Mouse (Mus musculus) liver, embryonic 12.5 days (tissue): Measurements from ENCODE around the gene Osbpl6. TPM values are rescaled to one million over a fixed set of nuclear protein-coding genes. Genes with fewer than 3 reads are reported as not detected.
A peak's percentile ranks its signal among the peaks of the same experiment; 100 is the strongest.

Source experiments
- ATAC-seq: fragments of 200-750 bp; cut with Nextera tagmentation; 2 replicates; pipeline ENCODE4 v1.8.0; 2017; ENCODE audit warnings: moderate number of reproducible peaks, mild to moderate bottlenecking, moderate library complexity
- H3K27ac ChIP-seq: fragments of 300-500 bp; sonication (generic); 2 replicates; pipeline ENCODE4 v1.5.1; 2016; ENCODE audit warnings: mild to moderate bottlenecking
- H3K27me3 ChIP-seq: fragments of 300-500 bp; sonication (generic); replicated peaks from 2 replicates; pipeline ENCODE4 v1.6.1; 2016; ENCODE audit warnings: mild to moderate bottlenecking, moderate library complexity
- H3K36me3 ChIP-seq: fragments of 300-500 bp; sonication (generic); 2 replicates; pipeline ENCODE4 v1.6.1; 2016; ENCODE audit warnings: mild to moderate bottlenecking, moderate library complexity
- H3K4me1 ChIP-seq: fragments of 300-500 bp; sonication (generic); 2 replicates; pipeline ENCODE4 v1.6.1; 2016
- H3K4me2 ChIP-seq: fragments of 300-500 bp; sonication (generic); 2 replicates; pipeline ENCODE4 v1.6.1; 2016; ENCODE audit warnings: mild to moderate bottlenecking, moderate library complexity
- H3K4me3 ChIP-seq: fragments of 300-500 bp; sonication (generic); 2 replicates; pipeline ENCODE4 v1.5.1; 2016; ENCODE audit warnings: mild to moderate bottlenecking, moderate library complexity
- H3K9ac ChIP-seq: fragments of 300-500 bp; sonication (generic); 2 replicates; pipeline ENCODE4 v1.6.1; 2016; ENCODE audit warnings: mild to moderate bottlenecking, moderate library complexity
- H3K9me3 ChIP-seq: fragments of 300-500 bp; sonication (generic); replicated peaks from 2 replicates; pipeline ENCODE4 v1.6.1; 2016; ENCODE audit warnings: mild to moderate bottlenecking, moderate library complexity
- WGBS: fragments of 180-500 bp; shearing (Covaris S2); methylation state at CpG from one replicate; pipeline ENCODE4 v1.1.7; 2016; ENCODE audit not compliant: insufficient replicate concordance; 5-methylcytosine and 5-hydroxymethylcytosine counted together
- microRNA-seq: library from miRNA; unstranded; fragments of <30 nt; microRNA quantifications from one replicate; pipeline ENCODE4, GENCODE M21; 2017
- polyA plus RNA-seq: library from polyadenylated mRNA; unstranded; fragments of >200 nt; fragmentation: Nextera tagmentation; extraction: Ambion mirVana; gene quantifications from 2 replicates; pipeline ENCODE4 v1.2.1, GENCODE M21; 2016

The Osbpl6 gene
- polyA plus RNA-seq, 1 experiment from 2014 or later = 1.9 TPM

- Histone ChIP-seq H3K27me3 (no peaks in the 10 kb centered on the region), H3K4me2 (no peak overlapping the region), H3K4me1 (no peaks in the 10 kb centered on the region), H3K27ac (no peak overlapping the region), H3K9ac (no peak overlapping the region), H3K9me3 (0 out of 2 replicates have a peak, but pooled peaks cover 4% of the 10 kb centered on the region), H3K36me3 (peaks cover 58% of the 10 kb centered on the region), H3K4me3 (no peak overlapping the region)
- no peak for ATAC-seq
- 83% methylated on average over 4 of the region's 4 CpGs for WGBS
Observed at GRCm38 (mm10) chr2:76631600-76631999, 225.3 kb downstream of the Osbpl6 start.

DNA sequence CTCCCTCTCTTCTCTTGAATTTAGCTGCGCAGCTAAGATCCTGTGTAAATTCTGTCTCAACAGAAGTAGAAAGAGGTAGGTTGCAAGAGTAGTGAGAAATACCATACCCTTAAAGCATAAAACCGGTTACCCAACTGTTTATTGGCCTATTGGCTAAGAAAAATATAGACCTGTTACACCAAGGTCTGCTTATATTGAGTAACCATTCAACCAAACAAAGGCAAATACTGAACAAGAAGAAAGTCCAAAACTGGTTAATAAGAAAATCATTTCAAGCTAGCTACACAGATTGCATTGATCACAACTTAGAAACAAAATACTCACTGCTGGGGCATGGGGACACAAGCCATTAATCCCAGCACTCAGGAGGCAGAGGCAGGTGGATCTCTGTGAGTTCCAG is 233.3 kb downstream of the Osbpl6 start:
- H3K9ac ChIP-seq = no peak overlapping the region
- H3K27ac ChIP-seq = no peak overlapping the region
- no peak overlapping the region for H3K4me2 ChIP-seq
- H3K36me3 ChIP-seq = peaks cover 41% of the 10 kb centered on the region
- 75% methylated on average over 2 of the region's 2 CpGs for WGBS
- H3K4me3 ChIP-seq = no peak overlapping the region
- H3K4me1 ChIP-seq = peaks cover 13% of the 10 kb centered on the region; the same call in 1 of the 2 replicates
- ATAC-seq = no peak
- H3K9me3 ChIP-seq = no peaks in the 10 kb centered on the region
- no peaks in the 10 kb centered on the region for H3K27me3 ChIP-seq

- H3K36me3 ChIP-seq = peaks cover 13% of the 10 kb centered on the region
- no peaks in the 10 kb centered on the region for H3K27me3 ChIP-seq
- ATAC-seq = no peak
- H3K4me3 ChIP-seq = no peak overlapping the region
- no peaks in the 10 kb centered on the region for H3K9me3 ChIP-seq
- H3K27ac ChIP-seq = no peak overlapping the region
- peaks cover 26% of the 10 kb centered on the region for H3K4me1 ChIP-seq
- H3K4me2 ChIP-seq = no peak overlapping the region
- no peak overlapping the region for H3K9ac ChIP-seq
Observed at GRCm38 (mm10) chr2:76643801-76644200, 237.5 kb downstream of the Osbpl6 start.

GRCm38 (mm10) chr2:76647441-76647869 is 241.1 kb downstream of the Osbpl6 start:
- no peaks in the 10 kb centered on the region for H3K27me3 ChIP-seq
- H3K4me2 ChIP-seq = peak overlapping the region; percentile 100
- no peak for ATAC-seq
- H3K4me1 ChIP-seq = peaks cover 28% of the 10 kb centered on the region
- peak overlapping the region; percentile 77 for H3K4me3 ChIP-seq
- H3K9ac ChIP-seq = peak overlapping the region; percentile 78
- peaks cover 2% of the 10 kb centered on the region; the same call in 1 of the 2 replicates for H3K36me3 ChIP-seq
- H3K9me3 ChIP-seq = no peaks in the 10 kb centered on the region
- peak overlapping the region; percentile 68 for H3K27ac ChIP-seq
- 2% methylated on average over 32 of the region's 32 CpGs for WGBS

DNA sequence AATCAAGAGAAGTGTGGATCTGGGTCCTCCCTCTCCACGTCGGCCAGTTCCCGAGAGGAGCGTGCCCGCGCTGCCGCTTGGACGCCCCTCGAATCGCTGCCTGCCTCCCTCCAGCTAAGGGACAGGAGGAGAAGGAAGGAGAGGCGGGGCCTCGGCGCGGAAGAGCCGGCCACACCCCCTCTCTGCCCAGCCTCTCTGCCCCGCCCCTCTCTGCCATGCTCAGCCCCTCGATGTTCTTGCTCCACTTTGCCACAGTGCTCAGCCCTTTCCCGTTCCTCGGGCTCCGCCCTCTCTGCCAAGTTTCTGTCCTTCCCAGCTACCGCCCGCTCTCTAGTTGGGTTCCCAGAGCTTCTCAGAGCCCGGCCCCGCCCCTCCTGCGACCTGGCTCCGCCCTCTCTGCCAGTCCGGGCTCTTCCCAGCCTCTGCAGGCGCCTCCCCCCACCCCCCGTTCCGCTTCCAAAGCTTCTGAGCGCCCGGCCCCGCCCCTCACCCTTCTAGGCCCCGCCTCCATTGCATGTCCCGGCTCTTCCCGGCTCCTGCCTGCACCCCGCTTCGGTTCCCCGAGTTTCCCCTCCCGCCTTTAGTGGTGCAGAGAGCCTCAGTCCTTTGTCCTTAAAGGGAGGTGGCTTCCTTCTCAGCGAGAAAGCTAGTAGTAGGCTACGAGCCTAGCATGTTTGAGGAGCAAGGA is 241.7 kb downstream of the Osbpl6 start, which contains the start of the genes Prkra and Pjvk:
Gene Prkra, minus strand, starts transcription at position 133 of the 688 bp plus-strand sequence.
Gene Pjvk, plus strand, starts transcription at position 594 of the 688 bp plus-strand sequence.
- H3K27ac ChIP-seq = peak within 1 kb of the TSS; percentile 68
- whole genome bisulfite sequencing = under 1% methylated on average over 38 of the region's 42 CpGs

DNA sequence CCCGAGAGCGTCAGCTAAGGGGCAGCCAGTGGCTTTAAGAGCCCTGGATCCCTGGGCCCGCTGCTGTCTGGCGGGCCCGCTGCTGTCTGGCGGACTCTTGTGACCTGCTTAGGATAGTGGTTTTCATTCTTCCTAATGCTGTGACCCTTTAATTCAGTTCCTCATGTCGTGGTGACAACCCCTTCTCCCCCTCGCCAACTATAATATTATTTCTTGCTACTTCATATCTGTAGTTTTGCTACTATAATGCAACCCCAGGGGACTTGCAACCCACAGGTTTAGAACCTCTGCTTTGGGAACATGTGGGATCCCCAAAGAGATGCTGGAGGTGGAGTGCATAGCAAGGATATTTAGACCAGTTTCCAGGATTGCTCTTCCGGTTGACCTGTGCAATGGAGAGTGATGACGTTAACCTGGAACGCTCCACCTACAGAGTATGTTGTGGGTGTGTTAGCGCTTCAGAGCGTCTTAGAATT is 242.4 kb downstream of the Osbpl6 start:
- H3K9ac ChIP-seq = peak overlapping the region; percentile 78
- whole genome bisulfite sequencing = 36% methylated on average over 13 of the region's 13 CpGs
- peak overlapping the region; percentile 77 for H3K4me3 ChIP-seq
- no peaks in the 10 kb centered on the region for H3K36me3 ChIP-seq
- ATAC-seq = peak; percentile 19; the same call in 1 of the 2 replicates
- H3K27me3 ChIP-seq = no peaks in the 10 kb centered on the region
- peaks cover 25% of the 10 kb centered on the region for H3K4me1 ChIP-seq
- H3K27ac ChIP-seq = peak overlapping the region; percentile 68
- H3K9me3 ChIP-seq = no peaks in the 10 kb centered on the region
- H3K4me2 ChIP-seq = peak overlapping the region; percentile 100

More for the DNA sequence above, 241.7 kb downstream of the Osbpl6 start, which contains the start of the genes Prkra and Pjvk:
- peak within 1 kb of the TSS; percentile 78 for H3K9ac ChIP-seq
- peak within 1 kb of the TSS; percentile 77 for H3K4me3 ChIP-seq
- no peaks in the 10 kb centered on the region for H3K9me3 ChIP-seq
- no peaks in the 10 kb centered on the region for H3K27me3 ChIP-seq
- peak; percentile 96 for ATAC-seq
- no peaks in the 10 kb centered on the region for H3K36me3 ChIP-seq
- peaks cover 28% of the 10 kb centered on the region for H3K4me1 ChIP-seq
- peak within 1 kb of the TSS; percentile 100 for H3K4me2 ChIP-seq

Small RNAs within 50 kb of the gene (microRNA-seq; reads per million reads assigned to microRNA genes)
- gene Gm23164 = not detected

Other genes with a start within 250 kb of the Osbpl6 start
- gene Pde11a, start 67.7 kb upstream of the Osbpl6 start, polyA plus RNA-seq = 0.07 and 0.12 TPM in 2 replicates
- not detected in 2 replicates for gene Cyct, start 46.1 kb upstream of the Osbpl6 start, polyA plus RNA-seq
- 7.9 and 9.0 TPM in 2 replicates for gene Rbm45, start 36.5 kb upstream of the Osbpl6 start, polyA plus RNA-seq
- gene Prkra, start 241.5 kb downstream of the Osbpl6 start, polyA plus RNA-seq = 12.7 and 13.1 TPM in 2 replicates
- not detected in 2 replicates for gene Pjvk, start 242.0 kb downstream of the Osbpl6 start, polyA plus RNA-seq